Mouse (Mus musculus) hindbrain, embryonic 10.5 days (tissue): ENCODE data around the gene Gm12355. TPM values are rescaled to one million over a fixed set of nuclear protein-coding genes. Genes with fewer than 3 reads are reported as not detected.
"Not testable (repeated sequence)": the region's sequence is repeated elsewhere in the genome, so short reads cannot be mapped to it uniquely, and the experiment has no call there.

Experiments
- DNase-seq: peaks from one replicate; pipeline ENCODE4 v3.0.0-alpha.2; 2017; ENCODE audit warnings: low spot score
- H3K27ac ChIP-seq: fragments of 300-500 bp; sonication (generic); 2 replicates; pipeline ENCODE4 v1.5.1; 2016; ENCODE audit warnings: mild to moderate bottlenecking, moderate library complexity
- H3K27me3 ChIP-seq: fragments of 300-500 bp; sonication (generic); 2 replicates; pipeline ENCODE4 v1.6.1; 2016; ENCODE audit warnings: mild to moderate bottlenecking; ENCODE audit not compliant: poor library complexity, insufficient read depth, severe bottlenecking
- H3K36me3 ChIP-seq: fragments of 300-500 bp; sonication (generic); 2 replicates; pipeline ENCODE4 v1.6.1; 2016; ENCODE audit warnings: mild to moderate bottlenecking, moderate library complexity
- H3K4me1 ChIP-seq: fragments of 300-500 bp; sonication (generic); replicated peaks from 2 replicates; pipeline ENCODE4 v1.6.1; 2016; ENCODE audit warnings: mild to moderate bottlenecking
- H3K4me3 ChIP-seq: fragments of 300-500 bp; sonication (generic); 2 replicates; pipeline ENCODE4 v1.5.1; 2016; ENCODE audit warnings: mild to moderate bottlenecking, moderate library complexity
- H3K9me3 ChIP-seq: fragments of 300-500 bp; sonication (generic); 2 replicates; pipeline ENCODE4 v1.6.1; 2016; ENCODE audit warnings: mild to moderate bottlenecking, moderate library complexity
- WGBS: fragments of 180-500 bp; shearing (Covaris S2); methylation state at CpG from one replicate; pipeline ENCODE4 v1.1.7; 2016; 5-methylcytosine and 5-hydroxymethylcytosine counted together
- polyA plus RNA-seq: library from polyadenylated mRNA; unstranded; fragments of >200 nt; fragmentation: Nextera tagmentation; extraction: Ambion mirVana; gene quantifications from 2 replicates; pipeline ENCODE4 v1.2.1, GENCODE M21; 2016

The Gm12355 gene
- 1.3 and 1.4 TPM in 2 replicates for polyA plus RNA-seq

- H3K4me1 ChIP-seq, result no peaks in the 10 kb centered on the region
- WGBS, result 90% methylated on average over 10 of the region's 10 CpGs
- H3K27me3 ChIP-seq, result no peaks in the 10 kb centered on the region
- no peak within 1 kb of the TSS for H3K27ac ChIP-seq
- H3K36me3 ChIP-seq, result no peaks in the 10 kb centered on the region
- H3K4me3 ChIP-seq, result no peak within 1 kb of the TSS
- H3K9me3 ChIP-seq, result peaks cover 7% of the 10 kb centered on the region
- no peak for DNase-seq
Observed at GRCm38 (mm10) chr11:98625611-98626410, at the start of gene Gm12355, which contains the start of gene Gsdma3. Gm12355 (minus strand) TSS chr11:98625661. Gsdma3 (plus strand) TSS chr11:98626360.

GRCm38 (mm10) chr11:98673136-98673535 lies 47.7 kb upstream of the Gm12355 start:
- 12% methylated on average over 7 of the region's 7 CpGs for WGBS
- not testable (repeated sequence) for H3K36me3 ChIP-seq, H3K4me3 ChIP-seq, H3K9me3 ChIP-seq, H3K27ac ChIP-seq, H3K4me1 ChIP-seq
- H3K27me3 ChIP-seq, result peaks cover 27% of the 10 kb centered on the region
- DNase-seq, result peak; percentile 70

- 87% methylated on average over 5 of the region's 5 CpGs for WGBS
- no peak overlapping the region for H3K27ac ChIP-seq
- peaks cover 33% of the 10 kb centered on the region for H3K27me3 ChIP-seq
- no peaks in the 10 kb centered on the region for H3K9me3 ChIP-seq
- H3K4me3 ChIP-seq, result no peak overlapping the region
- peaks cover 5% of the 10 kb centered on the region for H3K4me1 ChIP-seq
- no peak for DNase-seq
- H3K36me3 ChIP-seq, result no peaks in the 10 kb centered on the region
Observed at GRCm38 (mm10) chr11:98672482-98672881, 47.0 kb upstream of the Gm12355 start.

GRCm38 (mm10) chr11:98671857-98672256 lies 46.4 kb upstream of the Gm12355 start:
- Histone ChIP-seq H3K9me3 (no peaks in the 10 kb centered on the region), H3K36me3 (no peaks in the 10 kb centered on the region), H3K27ac (no peak overlapping the region), H3K4me3 (no peak overlapping the region), H3K4me1 (peaks cover 5% of the 10 kb centered on the region), H3K27me3 (peaks cover 40% of the 10 kb centered on the region)
- DNase-seq, result no peak
- 59% methylated on average over 5 of the region's 5 CpGs for WGBS

- 76% methylated on average over 3 of the region's 3 CpGs for WGBS
- Histone ChIP-seq H3K27me3 (peaks cover 45% of the 10 kb centered on the region), H3K36me3 (no peaks in the 10 kb centered on the region)
Observed at GRCm38 (mm10) chr11:98671284-98671815, 45.9 kb upstream of the Gm12355 start.

GRCm38 (mm10) chr11:98668984-98669383 lies 43.5 kb upstream of the Gm12355 start:
- DNase-seq, result no peak
- no peak overlapping the region for H3K4me3 ChIP-seq
- no peaks in the 10 kb centered on the region for H3K9me3 ChIP-seq
- no peaks in the 10 kb centered on the region for H3K36me3 ChIP-seq
- H3K27ac ChIP-seq, result no peak overlapping the region
- peaks cover 48% of the 10 kb centered on the region for H3K27me3 ChIP-seq
- H3K4me1 ChIP-seq, result no peaks in the 10 kb centered on the region; the same call in none of the 2 replicates
- 72% methylated on average over 2 of the region's 2 CpGs for WGBS

More at GRCm38 (mm10) chr11:98671284-98671815, 45.9 kb upstream of the Gm12355 start:
- H3K27ac ChIP-seq, result no peak overlapping the region
- no peak overlapping the region for H3K4me3 ChIP-seq
- no peak for DNase-seq
- H3K4me1 ChIP-seq, result peaks cover 5% of the 10 kb centered on the region
- no peaks in the 10 kb centered on the region for H3K9me3 ChIP-seq

- Histone ChIP-seq H3K27me3 (peaks cover 36% of the 10 kb centered on the region), H3K9me3 (no peaks in the 10 kb centered on the region), H3K27ac (no peak within 1 kb of the TSS), H3K4me3 (no peak within 1 kb of the TSS), H3K4me1 (peaks cover 5% of the 10 kb centered on the region), H3K36me3 (no peaks in the 10 kb centered on the region)
- DNase-seq, result no peak
- WGBS, result 18% methylated on average over 4 of the region's 4 CpGs
Observed at GRCm38 (mm10) chr11:98664091-98664490, 38.6 kb upstream of the Gm12355 start, which contains the start of gene Gsdma. Gsdma (plus strand) TSS chr11:98664351.

- H3K27me3 ChIP-seq, result peaks cover 8% of the 10 kb centered on the region
- H3K27ac ChIP-seq, result no peak overlapping the region
- peaks cover 5% of the 10 kb centered on the region for H3K4me1 ChIP-seq
- 14% methylated on average over 6 of the region's 6 CpGs for WGBS
- H3K9me3 ChIP-seq, result no peaks in the 10 kb centered on the region
- H3K4me3 ChIP-seq, result peak overlapping the region; percentile 3; the same call in 1 of the 2 replicates
- DNase-seq, result peak; percentile 44
- no peaks in the 10 kb centered on the region for H3K36me3 ChIP-seq
Observed at GRCm38 (mm10) chr11:98660517-98660916, 35.1 kb upstream of the Gm12355 start.

DNA sequence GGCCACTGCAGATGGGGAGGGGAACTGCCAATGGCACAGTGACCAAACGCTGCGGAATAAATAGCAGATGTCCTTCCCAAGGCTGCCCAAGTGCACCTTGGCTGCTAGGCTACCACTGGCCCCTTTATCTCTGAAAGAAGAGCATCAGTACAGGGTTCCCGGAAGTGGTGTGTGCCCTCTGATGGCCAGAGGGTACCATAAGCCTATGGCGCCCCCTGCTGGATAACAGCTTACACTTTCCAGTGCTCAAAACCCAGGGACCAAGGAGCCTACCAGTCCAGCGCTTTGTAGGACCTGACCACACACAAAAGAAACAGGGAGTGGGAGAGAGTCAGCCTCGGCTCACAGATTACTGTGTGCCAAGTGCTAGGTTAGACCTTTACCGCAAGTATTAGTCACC lies 29.6 kb upstream of the Gm12355 start:
- H3K9me3 ChIP-seq, H3K27ac ChIP-seq, H3K4me1 ChIP-seq, H3K27me3 ChIP-seq, H3K36me3 ChIP-seq: not testable (repeated sequence)
- peak; percentile 58 for DNase-seq
- 12% methylated on average over 7 of the region's 7 CpGs for WGBS
- H3K4me3 ChIP-seq, result 0 out of 2 replicates have a peak overlapping the region, but pooled peaks have one; percentile 2

- Histone ChIP-seq H3K9me3 (no peaks in the 10 kb centered on the region), H3K4me3 (no peak within 1 kb of the TSS), H3K36me3 (no peaks in the 10 kb centered on the region), H3K4me1 (no peaks in the 10 kb centered on the region), H3K27me3 (peaks cover 3% of the 10 kb centered on the region; the same call in 1 of the 2 replicates), H3K27ac (no peak within 1 kb of the TSS)
- 69% methylated on average over 2 of the region's 2 CpGs for WGBS
- DNase-seq, result no peak
Observed at GRCm38 (mm10) chr11:98646459-98646858, 21.0 kb upstream of the Gm12355 start, which contains the start of gene Gsdma2. Gsdma2 (plus strand) TSS chr11:98646759.

DNA sequence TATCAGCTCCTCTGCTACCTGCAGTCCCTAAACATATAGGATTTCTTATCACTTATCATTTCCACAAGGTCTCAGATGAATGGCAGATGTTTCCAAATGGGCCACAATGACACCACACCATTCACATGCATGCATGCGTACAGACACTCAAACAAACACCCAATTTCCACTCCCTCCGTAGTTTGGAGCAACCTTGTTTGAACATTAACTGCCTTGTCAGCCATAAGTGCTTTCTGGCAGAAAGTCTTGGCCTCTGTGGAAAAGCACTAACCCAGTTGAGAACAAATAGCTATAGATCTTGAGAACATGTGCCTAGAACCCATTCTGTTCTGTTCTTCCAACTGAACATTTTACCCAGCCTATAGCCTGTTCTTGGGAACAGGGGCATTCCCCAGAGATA lies 20.5 kb upstream of the Gm12355 start:
- no peak for DNase-seq

GRCm38 (mm10) chr11:98644757-98645156 lies 19.3 kb upstream of the Gm12355 start:
- Histone ChIP-seq H3K4me1 (no peaks in the 10 kb centered on the region), H3K27ac (no peak overlapping the region), H3K27me3 (no peaks in the 10 kb centered on the region; the same call in 1 of the 2 replicates), H3K9me3 (no peaks in the 10 kb centered on the region), H3K4me3 (no peak overlapping the region), H3K36me3 (no peaks in the 10 kb centered on the region)
- DNase-seq, result no peak
- 78% methylated on average over 3 of the region's 3 CpGs for WGBS

More for the DNA sequence above, 20.5 kb upstream of the Gm12355 start:
- Histone ChIP-seq H3K27ac (no peak overlapping the region), H3K27me3 (peaks cover 3% of the 10 kb centered on the region; the same call in 1 of the 2 replicates), H3K4me3 (no peak overlapping the region), H3K36me3 (no peaks in the 10 kb centered on the region), H3K9me3 (no peaks in the 10 kb centered on the region), H3K4me1 (no peaks in the 10 kb centered on the region)
- WGBS, result 80% methylated on average over 2 of the region's 2 CpGs

DNA sequence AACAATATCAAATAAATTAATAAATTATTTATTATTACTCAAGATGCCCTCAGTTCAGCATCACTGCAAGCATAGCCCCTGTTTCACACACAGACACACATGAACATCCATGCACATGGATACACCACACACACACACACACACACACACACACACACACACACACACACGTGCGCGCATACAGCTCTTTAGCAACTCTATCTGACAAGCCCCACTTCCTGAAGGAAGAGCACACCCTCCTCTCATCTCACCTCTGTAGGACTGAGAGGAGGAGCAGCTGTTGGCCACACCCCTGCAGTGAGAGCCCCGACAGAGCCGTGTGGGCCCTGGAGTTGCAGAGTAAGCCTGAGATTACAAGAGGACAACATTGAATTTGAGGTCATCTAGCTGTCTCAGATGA lies 14.6 kb upstream of the Gm12355 start:
- 73% methylated on average over 5 of the region's 5 CpGs for WGBS
- H3K9me3 ChIP-seq, result no peaks in the 10 kb centered on the region
- H3K36me3 ChIP-seq, result no peaks in the 10 kb centered on the region
- H3K4me3 ChIP-seq, result no peak overlapping the region
- H3K4me1 ChIP-seq, result no peaks in the 10 kb centered on the region
- DNase-seq, result no peak
- no peaks in the 10 kb centered on the region for H3K27me3 ChIP-seq
- no peak overlapping the region for H3K27ac ChIP-seq
